Mouse (Mus musculus) midbrain, embryonic 16.5 days (tissue): ENCODE results near the gene Sgms1. TPM values are rescaled to one million over a fixed set of nuclear protein-coding genes. Genes with fewer than 3 reads are reported as not detected.

ENCODE experiments used
- ATAC-seq: fragments of 200-750 bp; cut with Nextera tagmentation; 2 replicates; pipeline ENCODE4 v1.8.0; 2017; ENCODE audit warnings: moderate TSS enrichment
- H3K27ac ChIP-seq: fragments of 300-500 bp; sonication (generic); 2 replicates; pipeline ENCODE4 v1.5.1; 2014; ENCODE audit warnings: mild to moderate bottlenecking, low read length, mixed read lengths
- H3K27me3 ChIP-seq: fragments of 300-500 bp; sonication (generic); 2 replicates; pipeline ENCODE4 v1.6.1; 2014; ENCODE audit warnings: low read depth, low read length, mixed read lengths; ENCODE audit not compliant: control insufficient read depth, insufficient read depth
- H3K36me3 ChIP-seq: fragments of 300-500 bp; sonication (generic); 2 replicates; pipeline ENCODE4 v1.6.1; 2014; ENCODE audit warnings: mild to moderate bottlenecking, low read length, moderate library complexity, mixed read lengths; ENCODE audit not compliant: control insufficient read depth, insufficient read depth
- H3K4me1 ChIP-seq: fragments of 300-500 bp; sonication (generic); 2 replicates; pipeline ENCODE4 v1.6.1; 2014; ENCODE audit warnings: mild to moderate bottlenecking, low read length, mixed read lengths; ENCODE audit not compliant: control insufficient read depth, insufficient read depth
- H3K4me2 ChIP-seq: fragments of 300-500 bp; sonication (generic); 2 replicates; pipeline ENCODE4 v1.6.1; 2014; ENCODE audit warnings: mild to moderate bottlenecking, low read length, mixed read lengths
- H3K4me3 ChIP-seq: fragments of 300-500 bp; sonication (generic); 2 replicates; pipeline ENCODE4 v1.5.1; 2014; ENCODE audit warnings: low read depth, mild to moderate bottlenecking, low read length, moderate library complexity, mixed read lengths
- H3K9ac ChIP-seq: fragments of 300-500 bp; sonication (generic); 2 replicates; pipeline ENCODE4 v1.6.1; 2014; ENCODE audit warnings: low read depth, low read length, mixed read lengths
- H3K9me3 ChIP-seq: fragments of 300-500 bp; sonication (generic); replicated peaks from 2 replicates; pipeline ENCODE4 v1.6.1; 2014; ENCODE audit warnings: mild to moderate bottlenecking, low read length, mixed read lengths; ENCODE audit not compliant: control insufficient read depth, poor library complexity, severe bottlenecking
- WGBS: fragments of 180-500 bp; shearing (Covaris S2); extraction: QIAGEN DNeasy Blood & Tissue Kit; methylation state at CpG from one replicate; pipeline ENCODE4 v1.1.7; 2014; 5-methylcytosine and 5-hydroxymethylcytosine counted together
- polyA plus RNA-seq: library from polyadenylated mRNA; unstranded; fragments of >200 nt; fragmentation: Nextera tagmentation; extraction: Ambion mirVana; gene quantifications from 2 replicates; pipeline ENCODE4 v1.2.1, GENCODE M21; 2015

Sgms1 gene
- polyA plus RNA-seq, 1 experiment from 2014 or later: 20.2 TPM

DNA sequence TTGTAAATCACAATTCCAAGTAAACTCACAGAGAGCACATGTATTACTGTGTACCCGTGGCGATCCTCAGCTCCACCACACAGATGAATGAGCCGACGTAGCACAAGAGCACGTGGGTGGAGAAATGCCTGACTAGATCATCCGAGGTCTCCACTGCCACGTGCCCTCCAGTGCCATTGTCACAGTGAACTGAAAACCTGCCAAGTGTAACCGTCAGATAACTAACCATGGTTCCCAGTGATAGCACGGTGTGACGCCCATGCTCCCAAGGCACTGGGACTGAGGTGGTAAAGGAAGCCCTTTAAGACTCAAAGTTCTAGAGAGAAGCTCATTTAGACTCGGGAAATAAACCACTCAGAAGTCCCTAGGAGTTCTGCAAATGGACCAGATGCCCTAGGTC is 167.4 kb downstream of the Sgms1 start:
- WGBS: 94% methylated on average over 11 of the region's 11 CpGs
- H3K4me2 ChIP-seq: no peak overlapping the region
- H3K27me3 ChIP-seq: no peaks in the 10 kb centered on the region
- H3K9ac ChIP-seq: no peak overlapping the region
- H3K9me3 ChIP-seq: no peaks in the 10 kb centered on the region
- H3K36me3 ChIP-seq: no peaks in the 10 kb centered on the region
- no peak for ATAC-seq
- H3K27ac ChIP-seq: no peak overlapping the region
- no peaks in the 10 kb centered on the region for H3K4me1 ChIP-seq
- no peak overlapping the region for H3K4me3 ChIP-seq

DNA sequence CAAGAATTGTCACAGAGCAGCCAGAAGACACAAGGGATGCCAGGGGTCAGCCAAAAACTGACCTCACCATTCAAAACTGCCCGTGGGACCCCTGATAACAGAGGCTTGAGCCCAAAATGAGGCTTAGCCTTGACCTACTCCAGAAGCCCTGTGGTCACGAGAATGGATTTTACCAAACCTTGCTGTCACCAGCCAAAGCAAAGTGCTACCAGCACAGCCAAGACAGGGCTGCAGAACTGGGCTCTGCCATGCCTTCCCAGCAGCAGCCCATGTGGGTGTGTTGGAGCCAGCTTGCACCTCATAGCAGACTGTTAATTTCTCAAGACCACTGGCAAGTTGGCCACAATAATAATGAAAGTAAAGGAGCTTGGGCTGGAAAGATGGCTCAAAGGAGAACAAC is 168.5 kb downstream of the Sgms1 start:
- WGBS: 55% methylated on average over 2 of the region's 2 CpGs
- Histone ChIP-seq H3K9me3 (no peaks in the 10 kb centered on the region), H3K36me3 (no peaks in the 10 kb centered on the region), H3K4me2 (no peak overlapping the region), H3K4me1 (no peaks in the 10 kb centered on the region), H3K4me3 (no peak overlapping the region), H3K9ac (no peak overlapping the region), H3K27ac (no peak overlapping the region), H3K27me3 (no peaks in the 10 kb centered on the region)
- no peak for ATAC-seq

DNA sequence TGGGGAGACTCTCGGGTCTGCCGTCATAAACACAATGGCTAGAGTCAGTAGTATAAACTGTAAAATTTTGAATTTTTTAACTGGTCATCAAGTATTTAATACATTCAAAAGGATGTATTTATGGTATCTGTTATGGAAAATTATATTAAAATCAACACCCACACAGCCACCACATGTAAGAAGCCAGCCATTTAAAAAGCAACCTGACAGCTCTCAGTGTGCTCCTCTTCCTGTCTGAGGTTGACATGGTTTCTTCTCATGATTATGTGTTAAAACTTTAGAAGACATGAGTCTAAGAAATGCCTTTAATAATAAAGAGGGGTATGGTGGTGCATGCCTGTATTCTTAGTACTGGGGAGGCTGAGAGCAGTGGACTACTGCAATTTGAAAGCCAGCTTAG is 172.8 kb downstream of the Sgms1 start:
- H3K4me3 ChIP-seq: no peak overlapping the region
- no peak overlapping the region for H3K4me2 ChIP-seq
- no peaks in the 10 kb centered on the region for H3K27me3 ChIP-seq
- WGBS: 95% methylated on average over 2 of the region's 2 CpGs
- H3K27ac ChIP-seq: no peak overlapping the region
- H3K36me3 ChIP-seq: no peaks in the 10 kb centered on the region
- no peaks in the 10 kb centered on the region for H3K9me3 ChIP-seq
- no peak overlapping the region for H3K9ac ChIP-seq
- H3K4me1 ChIP-seq: no peaks in the 10 kb centered on the region
- ATAC-seq: no peak

DNA sequence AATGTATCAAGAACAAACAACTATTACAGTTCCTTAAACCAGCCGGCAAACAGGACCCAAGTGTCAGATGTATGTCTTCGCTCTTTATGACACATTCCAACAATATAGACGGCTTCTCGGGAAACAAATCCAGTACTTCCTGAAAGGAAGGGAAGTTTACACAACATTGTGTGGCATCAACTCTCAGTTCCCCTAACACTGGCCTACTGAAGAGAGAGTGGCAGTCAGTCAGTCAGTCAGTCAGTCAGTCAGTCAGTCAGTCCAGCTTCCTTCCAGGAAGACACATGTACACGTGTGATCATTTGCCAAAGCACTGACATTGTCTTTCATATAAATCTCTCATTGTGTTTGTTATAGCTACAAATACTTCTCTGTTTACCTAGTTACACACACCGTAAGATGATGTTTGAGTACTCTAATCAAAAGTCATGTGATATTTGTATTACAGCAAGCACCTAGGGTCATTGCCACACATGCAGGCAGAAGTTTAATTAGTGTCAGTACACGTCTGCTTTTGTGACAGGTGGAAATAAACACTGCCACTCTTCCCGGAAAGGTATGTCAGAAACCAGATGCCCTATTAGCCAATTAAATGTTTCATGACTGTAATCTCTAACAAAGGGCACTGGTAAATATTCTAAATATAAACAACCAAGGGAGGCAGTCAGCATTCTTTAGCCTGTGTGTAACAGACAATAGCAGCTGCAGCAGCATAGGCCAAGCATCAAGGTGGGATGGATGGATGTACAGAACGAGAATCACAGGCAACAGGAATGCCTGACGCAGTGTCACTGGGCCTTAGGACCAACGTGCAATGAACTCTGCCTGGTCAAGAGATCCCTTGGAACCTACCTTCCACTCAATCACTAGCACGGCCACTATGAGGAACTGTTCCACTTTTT is 174.4 kb downstream of the Sgms1 start:
- Histone ChIP-seq H3K9ac (no peak overlapping the region), H3K27me3 (no peaks in the 10 kb centered on the region), H3K4me1 (peaks cover 3% of the 10 kb centered on the region; the same call in 1 of the 2 replicates), H3K36me3 (no peaks in the 10 kb centered on the region), H3K4me3 (no peak overlapping the region), H3K9me3 (no peaks in the 10 kb centered on the region), H3K4me2 (no peak overlapping the region), H3K27ac (no peak overlapping the region)
- 87% methylated on average over 12 of the region's 12 CpGs for WGBS
- no peak for ATAC-seq

GRCm38 (mm10) chr19:32213577-32213976 is 175.9 kb downstream of the Sgms1 start:
- H3K9ac ChIP-seq: no peak overlapping the region
- H3K4me2 ChIP-seq: no peak overlapping the region
- no peak for ATAC-seq
- peaks cover 3% of the 10 kb centered on the region; the same call in 1 of the 2 replicates for H3K4me1 ChIP-seq
- no peaks in the 10 kb centered on the region for H3K9me3 ChIP-seq
- H3K36me3 ChIP-seq: no peaks in the 10 kb centered on the region
- no peaks in the 10 kb centered on the region for H3K27me3 ChIP-seq
- no peak overlapping the region for H3K4me3 ChIP-seq
- H3K27ac ChIP-seq: no peak overlapping the region
- WGBS: 75% methylated on average over 3 of the region's 3 CpGs

- Histone ChIP-seq H3K4me2 (peak overlapping the region; percentile 42), H3K9me3 (no peaks in the 10 kb centered on the region), H3K27ac (no peak overlapping the region), H3K36me3 (no peaks in the 10 kb centered on the region), H3K4me1 (peaks cover 3% of the 10 kb centered on the region; the same call in 1 of the 2 replicates), H3K9ac (no peak overlapping the region), H3K27me3 (no peaks in the 10 kb centered on the region), H3K4me3 (no peak overlapping the region)
- ATAC-seq: 0 out of 2 replicates have a peak, but pooled peaks have one; percentile 17
Measured at GRCm38 (mm10) chr19:32211293-32211585, 178.3 kb downstream of the Sgms1 start.

DNA sequence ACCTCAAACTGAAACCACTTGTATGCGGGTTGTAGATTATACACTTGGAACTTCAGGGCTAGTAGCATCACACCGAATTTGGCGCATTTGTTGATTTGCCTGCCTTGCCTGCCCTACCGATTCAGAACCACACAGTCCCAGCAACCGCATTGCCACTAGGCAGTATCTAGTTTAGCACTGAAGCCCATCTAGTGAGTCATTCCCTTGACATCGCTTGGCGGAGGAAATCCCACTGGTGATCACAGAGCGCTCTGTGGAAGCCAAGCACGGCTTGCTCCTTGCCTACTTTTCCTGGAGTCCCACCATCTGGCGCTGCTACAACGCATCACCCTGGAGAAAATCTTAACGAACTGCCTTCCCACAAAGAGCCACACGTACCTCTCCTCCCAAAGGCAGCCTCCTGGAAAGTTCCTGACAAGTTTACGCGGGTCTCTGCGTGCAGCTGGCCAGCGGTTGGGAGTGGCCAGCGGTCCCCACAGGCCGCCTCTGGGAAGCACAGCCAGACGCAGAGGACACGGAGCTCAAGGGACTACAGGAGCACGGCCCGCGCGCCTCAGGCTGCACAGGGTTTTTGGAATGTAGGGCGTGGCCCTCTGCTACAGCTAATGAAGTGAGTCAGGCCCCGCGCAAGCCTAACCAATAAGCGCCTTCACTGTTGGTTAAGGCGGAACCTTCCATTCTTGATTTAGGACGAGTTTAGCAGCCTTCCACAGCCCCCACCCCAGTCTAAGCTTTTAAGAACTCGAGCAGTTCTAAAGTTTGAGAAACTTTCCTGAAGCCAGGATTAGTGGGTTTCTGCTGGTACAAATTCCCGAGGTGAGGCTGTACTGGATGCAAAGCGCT is 178.8 kb downstream of the Sgms1 start:
- no peaks in the 10 kb centered on the region for H3K27me3 ChIP-seq
- H3K27ac ChIP-seq: no peak overlapping the region
- H3K36me3 ChIP-seq: no peaks in the 10 kb centered on the region
- H3K4me1 ChIP-seq: peaks cover 3% of the 10 kb centered on the region; the same call in 1 of the 2 replicates
- no peak overlapping the region for H3K9ac ChIP-seq
- WGBS: 7% methylated on average over 34 of the region's 34 CpGs
- peak overlapping the region; percentile 42 for H3K4me2 ChIP-seq
- ATAC-seq: peak; percentile 71
- peak overlapping the region; percentile 15; the same call in 1 of the 2 replicates for H3K4me3 ChIP-seq
- no peaks in the 10 kb centered on the region for H3K9me3 ChIP-seq

DNA sequence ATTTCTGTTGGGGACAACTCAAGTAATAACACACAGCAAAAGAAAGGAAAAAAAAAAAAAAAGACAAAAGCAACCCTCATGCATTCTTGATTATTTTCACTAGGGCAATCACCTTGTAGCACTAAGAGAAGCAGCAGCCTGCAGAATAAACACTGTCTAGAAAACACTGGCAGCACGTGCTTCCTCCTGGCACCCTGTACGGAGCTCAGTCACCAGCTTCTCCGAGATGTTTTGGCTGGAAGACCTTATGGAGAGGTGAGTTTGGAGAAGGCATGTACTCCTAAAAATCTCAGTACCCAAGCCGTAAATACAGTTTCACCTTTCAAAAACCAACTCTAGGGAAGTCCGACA is 179.4 kb downstream of the Sgms1 start:
- Histone ChIP-seq H3K27me3 (no peaks in the 10 kb centered on the region), H3K9ac (no peak overlapping the region), H3K27ac (no peak overlapping the region), H3K9me3 (no peaks in the 10 kb centered on the region), H3K4me1 (peaks cover 3% of the 10 kb centered on the region; the same call in 1 of the 2 replicates), H3K4me3 (0 out of 2 replicates have a peak overlapping the region, but pooled peaks have one; percentile 15), H3K4me2 (peak overlapping the region; percentile 42), H3K36me3 (no peaks in the 10 kb centered on the region)
- ATAC-seq: no peak
- 37% methylated on average over 5 of the region's 5 CpGs for WGBS
